Comparison of ENCODE assay signal across 22 mouse cellular contexts in the genomic region with DNA sequence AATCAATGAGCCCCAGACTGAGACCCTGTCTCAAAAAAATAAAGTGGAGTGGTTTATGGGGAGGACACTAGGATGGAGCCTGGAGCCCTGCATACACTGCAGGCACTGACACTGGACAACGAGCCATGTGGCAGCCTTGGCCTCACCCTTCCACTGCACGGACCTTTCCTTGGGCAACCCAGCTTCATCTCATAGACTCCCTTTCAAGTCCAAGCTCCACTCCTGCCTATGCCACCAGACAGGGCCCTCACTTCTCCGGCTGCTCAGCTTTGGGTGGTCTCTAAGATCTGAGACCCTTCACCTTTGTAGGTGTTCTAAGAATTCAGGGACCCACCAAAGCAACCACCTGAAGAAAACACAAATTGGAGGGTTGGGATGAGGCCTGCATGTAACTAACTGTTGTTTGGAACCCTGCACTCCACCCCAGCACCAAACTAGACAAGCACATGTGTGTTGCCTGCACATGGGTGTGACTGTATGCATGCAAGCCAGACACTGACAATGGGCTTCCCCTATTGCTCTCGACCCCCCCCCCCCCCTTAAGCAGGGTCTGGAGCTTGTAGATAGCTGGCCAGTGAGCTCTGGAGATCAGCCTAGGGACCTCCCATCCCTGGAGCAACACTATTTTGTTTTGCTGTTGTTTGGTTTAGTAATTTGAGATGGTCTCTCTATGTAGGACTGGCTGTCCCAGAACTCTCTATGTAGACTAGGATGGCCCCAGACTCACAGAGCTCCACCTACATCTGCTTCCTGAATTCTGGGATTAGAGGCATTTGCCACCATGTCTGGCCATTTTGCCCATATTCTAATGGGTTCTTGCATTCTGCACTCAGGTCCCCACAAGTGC. TPM values are rescaled to one million over a fixed set of nuclear protein-coding genes. Genes with fewer than 3 reads are reported as not detected.
DNase-seq lines count a peak whose midpoint lies in the region; ATAC-seq lines count a peak whose summit lies in the region.
"Had no signal": no experiment of that assay in that cellular context is flagged by ENCODE, and none has a peak within 500 bp of the region (broad histone marks: within the 10 kb centered on the region; RNA-seq: fewer than 3 reads in every experiment).

No protein-coding gene starts in this region.

- no peaks in the 10 kb centered on the region for H3K27me3 ChIP-seq in midbrain, embryonic 13.5 days
- no peaks in the 10 kb centered on the region for H3K27me3 ChIP-seq in midbrain, embryonic 16.5 days (ENCODE audit: control insufficient read depth, insufficient read depth, low read depth, low read length)
- H3K27me3 ChIP-seq in erythroblast, embryonic 14.5 days (ENCODE audit: control insufficient read depth): no peaks in the 10 kb centered on the region
- no peaks in the 10 kb centered on the region for H3K27me3 ChIP-seq in liver, embryonic 16.5 days (ENCODE audit: control insufficient read depth, insufficient read depth, low read depth, low read length)
- H3K27me3 ChIP-seq: embryonic facial prominence, embryonic 13.5 days; heart, embryonic 15.5 days; intestine, embryonic 15.5 days had no signal

- no peak for DNase-seq in frontal cortex, postnatal 36 days (ENCODE audit: low spot score in 2 of 2)
- DNase-seq in T-cell, adult 2 months (ENCODE audit: low spot score): no peak
- DNase-seq in yolk sac, embryonic 10.5 days (ENCODE audit: low spot score): no peak
- DNase-seq: adrenal gland, adult 2 months; cerebellum, adult 8-10 months; gastrocnemius, postnatal 36 days; kidney, postnatal 4 days; lung, postnatal 10 days; right cerebral cortex, adult 18-20 months; spleen, adult 18-20 months; thymus, adult 18-20 months had no signal

- H3K9me3 ChIP-seq in midbrain, embryonic 13.5 days: no peaks in the 10 kb centered on the region
- H3K9me3 ChIP-seq in midbrain, embryonic 16.5 days (replicated peaks; ENCODE audit: control insufficient read depth, low read length, poor library complexity, severe bottlenecking): no peaks in the 10 kb centered on the region
- no peaks in the 10 kb centered on the region for H3K9me3 ChIP-seq in erythroblast, embryonic 14.5 days (ENCODE audit: control insufficient read depth, low read length)
- no peaks in the 10 kb centered on the region for H3K9me3 ChIP-seq in liver, embryonic 16.5 days (replicated peaks; ENCODE audit: control insufficient read depth, low read length)
- H3K9me3 ChIP-seq: embryonic facial prominence, embryonic 13.5 days; forebrain, embryonic 10.5 days; heart, embryonic 15.5 days; intestine, embryonic 15.5 days; midbrain, embryonic 10.5 days had no signal

- ATAC-seq in midbrain, embryonic 13.5 days: peak; percentile 35; the same call in 1 of the 2 replicates
- no peak for ATAC-seq in midbrain, embryonic 16.5 days
- ATAC-seq in liver, embryonic 16.5 days (ENCODE audit: low read depth): peak; percentile 78
- ATAC-seq: CD4-positive, CD25-positive, alpha-beta regulatory T cell, adult 4 months; intestine, embryonic 15.5 days had no signal

- H3K9ac ChIP-seq in midbrain, embryonic 13.5 days (replicated peaks): no peak overlapping the region
- H3K9ac ChIP-seq in midbrain, embryonic 16.5 days (ENCODE audit: low read depth, low read length): no peak overlapping the region
- peak overlapping the region; percentile 40; the same call in 1 of the 2 replicates for H3K9ac ChIP-seq in liver, embryonic 16.5 days (ENCODE audit: low read depth, low read length)
- H3K9ac ChIP-seq: embryonic facial prominence, embryonic 13.5 days; heart, embryonic 15.5 days; intestine, embryonic 15.5 days had no signal

- 91% methylated on average over 4 of the region's 4 CpGs for whole genome bisulfite sequencing in midbrain, embryonic 13.5 days
- WGBS in midbrain, embryonic 16.5 days: 94% methylated on average over 4 of the region's 4 CpGs
- 62% methylated on average over 4 of the region's 4 CpGs for WGBS in liver, embryonic 16.5 days (ENCODE audit: insufficient replicate concordance)

- peaks cover 56% of the 10 kb centered on the region for H3K36me3 ChIP-seq in midbrain, embryonic 13.5 days
- peaks cover 7% of the 10 kb centered on the region for H3K36me3 ChIP-seq in midbrain, embryonic 16.5 days (ENCODE audit: control insufficient read depth, insufficient read depth, low read length)
- peaks cover 95% of the 10 kb centered on the region for H3K36me3 ChIP-seq in erythroblast, embryonic 14.5 days (ENCODE audit: control insufficient read depth)
- H3K36me3 ChIP-seq in liver, embryonic 16.5 days (ENCODE audit: control insufficient read depth, insufficient read depth): peaks cover 24% of the 10 kb centered on the region

- H3K4me3 ChIP-seq in midbrain, embryonic 13.5 days (replicated peaks): no peak overlapping the region
- no peak overlapping the region for H3K4me3 ChIP-seq in midbrain, embryonic 16.5 days (ENCODE audit: low read depth, low read length)
- H3K4me3 ChIP-seq in erythroblast, embryonic 14.5 days (replicated peaks): peak overlapping the region; percentile 26
- no peak overlapping the region for H3K4me3 ChIP-seq in liver, embryonic 16.5 days (ENCODE audit: low read depth, low read length)
- H3K4me3 ChIP-seq: embryonic facial prominence, embryonic 13.5 days; forebrain, embryonic 10.5 days; heart, embryonic 15.5 days; intestine, embryonic 15.5 days; midbrain, embryonic 10.5 days; myocyte had no signal

- no peak overlapping the region for H3K27ac ChIP-seq in midbrain, embryonic 13.5 days
- no peak overlapping the region for H3K27ac ChIP-seq in midbrain, embryonic 16.5 days (ENCODE audit: low read length)
- peak overlapping the region; percentile 79 for H3K27ac ChIP-seq in liver, embryonic 16.5 days (ENCODE audit: low read length)
- H3K27ac ChIP-seq: embryonic facial prominence, embryonic 13.5 days; forebrain, embryonic 10.5 days; heart, embryonic 15.5 days; intestine, embryonic 15.5 days; midbrain, embryonic 10.5 days had no signal

- peaks cover 7% of the 10 kb centered on the region for H3K4me1 ChIP-seq in midbrain, embryonic 13.5 days (replicated peaks)
- peaks cover 6% of the 10 kb centered on the region for H3K4me1 ChIP-seq in midbrain, embryonic 16.5 days (ENCODE audit: control insufficient read depth, insufficient read depth, low read length)
- H3K4me1 ChIP-seq in erythroblast, embryonic 14.5 days (ENCODE audit: control insufficient read depth): peaks cover 73% of the 10 kb centered on the region
- peaks cover 51% of the 10 kb centered on the region for H3K4me1 ChIP-seq in liver, embryonic 16.5 days (ENCODE audit: control insufficient read depth, low read depth, low read length)

- no peak overlapping the region for H3K4me2 ChIP-seq in midbrain, embryonic 13.5 days (replicated peaks)
- H3K4me2 ChIP-seq in midbrain, embryonic 16.5 days (ENCODE audit: low read length): no peak overlapping the region
- peak overlapping the region; percentile 45 for H3K4me2 ChIP-seq in liver, embryonic 16.5 days (ENCODE audit: low read depth, low read length)
- H3K4me2 ChIP-seq: embryonic facial prominence, embryonic 13.5 days; heart, embryonic 15.5 days; intestine, embryonic 15.5 days had no signal

RNA-seq across cellular contexts. Expression of gene Txnrd2, which starts 7.2 kb away (rescaled TPM):
- 25.9 and 28.6 TPM in 2 replicates for polyA plus RNA-seq in midbrain, embryonic 13.5 days (2015; fragmentation: Nextera tagmentation; extraction: Ambion mirVana)
- 36.6 and 37.0 TPM in 2 replicates for polyA plus RNA-seq in midbrain, embryonic 16.5 days (2015; fragmentation: Nextera tagmentation; extraction: Ambion mirVana)
- polyA plus RNA-seq in erythroblast, embryonic 14.5 days (2012): 16.0 and 18.6 TPM in 2 replicates
- polyA plus RNA-seq in liver, embryonic 16.5 days (2015; fragmentation: Nextera tagmentation; extraction: Ambion mirVana): 98.3 and 106 TPM in 2 replicates

RNA-seq across cellular contexts. Expression of gene Comt, which starts 7.7 kb away (rescaled TPM):
- 75.7 and 78.8 TPM in 2 replicates for polyA plus RNA-seq in midbrain, embryonic 13.5 days (2015; fragmentation: Nextera tagmentation; extraction: Ambion mirVana)
- polyA plus RNA-seq in midbrain, embryonic 16.5 days (2015; fragmentation: Nextera tagmentation; extraction: Ambion mirVana): 96.6 and 112 TPM in 2 replicates
- polyA plus RNA-seq in erythroblast, embryonic 14.5 days (2012): 7.4 and 19.9 TPM in 2 replicates
- polyA plus RNA-seq in liver, embryonic 16.5 days (2015; fragmentation: Nextera tagmentation; extraction: Ambion mirVana): 85.1 and 86.9 TPM in 2 replicates
